Mouse (Mus musculus): ENCODE results near the gene Btbd35f10. TPM values are rescaled to one million over a fixed set of nuclear protein-coding genes. Genes with fewer than 3 reads are reported as not detected.
"Not testable (repeated sequence)": the region's sequence is repeated elsewhere in the genome, so short reads cannot be mapped to it uniquely, and the experiment has no call there.

Gene Btbd35f10
- not detected in 2 replicates for polyA plus RNA-seq (2015; fragmentation: Nextera tagmentation; extraction: Ambion mirVana)

DNA sequence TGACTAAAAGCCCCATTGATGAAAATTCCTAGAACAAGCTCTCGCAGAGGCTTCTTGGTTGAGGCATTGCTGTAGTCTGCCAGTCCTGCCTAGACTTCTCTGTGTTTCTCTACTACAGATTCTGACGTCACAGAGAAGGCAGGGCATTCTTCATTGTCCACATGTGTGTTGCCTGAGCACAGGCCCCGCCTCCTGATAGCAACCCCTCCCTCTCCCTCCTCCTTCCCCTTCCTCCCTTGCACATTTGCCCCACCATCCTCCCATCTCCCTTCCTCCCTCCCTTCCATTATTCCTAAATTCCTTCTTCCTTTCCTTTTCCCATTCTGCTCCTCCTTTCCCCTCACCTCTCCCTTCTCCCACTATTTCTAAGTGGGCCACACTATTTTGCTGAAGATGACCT is at the start of gene Btbd35f10:
Btbd35f10 (minus strand) TSS at position 101 of the 400 bp plus-strand sequence.
- not testable (repeated sequence) for H3K4me2 ChIP-seq (ENCODE audit: low read depth, low read length); ATAC-seq (replicated peaks; ENCODE audit: extremely low read depth, insufficient read depth, low FRiP score)

More for the DNA sequence above, at the start of gene Btbd35f10:
- not testable (repeated sequence) for H3K4me3 ChIP-seq (ENCODE audit: low read length); H3K36me3 ChIP-seq (ENCODE audit: control insufficient read depth, insufficient read depth); H3K9me3 ChIP-seq (replicated peaks; ENCODE audit: control insufficient read depth, low read length); H3K27ac ChIP-seq (ENCODE audit: low read length); H3K27me3 ChIP-seq (ENCODE audit: control insufficient read depth, insufficient read depth, low read length); H3K9ac ChIP-seq (ENCODE audit: low read length); H3K4me1 ChIP-seq (ENCODE audit: control insufficient read depth, insufficient read depth, low read length)
- WGBS = no CpG with 5 or more reads among the region's 3 CpGs

Other genes starting within 250 kb of the Btbd35f10 start
- not detected in 2 replicates for gene Btbd35f18, start 52.7 kb downstream of the Btbd35f10 start, polyA plus RNA-seq (2015; fragmentation: Nextera tagmentation; extraction: Ambion mirVana)
- not detected in 2 replicates for gene Btbd35f16, start 204.1 kb upstream of the Btbd35f10 start, polyA plus RNA-seq (2015; fragmentation: Nextera tagmentation; extraction: Ambion mirVana)